Mouse (Mus musculus) brain, embryonic 18.5 days (tissue): ENCODE results near the gene Cyb5r4.
"Not testable (repeated sequence)": the region's sequence is repeated elsewhere in the genome, so short reads cannot be mapped to it uniquely, and the experiment has no call there.

ENCODE experiments used
- DNase-seq: peaks from one replicate; pipeline ENCODE4 v3.0.0-alpha.2; 2012; ENCODE audit warnings: low read depth, low spot score

Gene Cyb5r4

GRCm38 (mm10) chr9:87021778-87022523 lies at the start of gene Cyb5r4:
Gene Cyb5r4, plus strand, starts transcription at chr9:87022014.
- DNase-seq: peak; percentile 83

- DNase-seq: not testable (repeated sequence)
Observed at GRCm38 (mm10) chr9:86972471-86972870, 49.3 kb upstream of the Cyb5r4 start.

- DNase-seq: no peak
Observed at GRCm38 (mm10) chr9:86973562-86973961, 48.3 kb upstream of the Cyb5r4 start.

- no peak for DNase-seq
Observed at GRCm38 (mm10) chr9:86976896-86977295, 44.9 kb upstream of the Cyb5r4 start.

GRCm38 (mm10) chr9:86978257-86978907 lies 43.4 kb upstream of the Cyb5r4 start:
- no peak for DNase-seq

GRCm38 (mm10) chr9:86980048-86980447 lies 41.8 kb upstream of the Cyb5r4 start:
- DNase-seq: no peak

GRCm38 (mm10) chr9:86980942-86981341 lies 40.9 kb upstream of the Cyb5r4 start:
- no peak for DNase-seq

GRCm38 (mm10) chr9:86981551-86981950 lies 40.3 kb upstream of the Cyb5r4 start:
- DNase-seq: no peak

GRCm38 (mm10) chr9:86984583-86984982 lies 37.2 kb upstream of the Cyb5r4 start:
- DNase-seq: no peak

GRCm38 (mm10) chr9:86985105-86985504 lies 36.7 kb upstream of the Cyb5r4 start:
- no peak for DNase-seq

- no peak for DNase-seq
Observed at GRCm38 (mm10) chr9:86986703-86987296, 35.0 kb upstream of the Cyb5r4 start.

GRCm38 (mm10) chr9:86989822-86990221 lies 32.0 kb upstream of the Cyb5r4 start:
- DNase-seq: no peak

GRCm38 (mm10) chr9:86991758-86992157 lies 30.1 kb upstream of the Cyb5r4 start:
- no peak for DNase-seq

- no peak for DNase-seq
Observed at GRCm38 (mm10) chr9:86997046-86997691, 24.6 kb upstream of the Cyb5r4 start.

- DNase-seq: no peak
Observed at GRCm38 (mm10) chr9:86999956-87000582, 21.7 kb upstream of the Cyb5r4 start.

GRCm38 (mm10) chr9:87004701-87005434 lies 16.9 kb upstream of the Cyb5r4 start:
- no peak for DNase-seq

- DNase-seq: no peak
Observed at GRCm38 (mm10) chr9:87005435-87005779, 16.4 kb upstream of the Cyb5r4 start.

GRCm38 (mm10) chr9:87008507-87008906 lies 13.3 kb upstream of the Cyb5r4 start:
- DNase-seq: no peak

GRCm38 (mm10) chr9:87008919-87009318 lies 12.9 kb upstream of the Cyb5r4 start:
- no peak for DNase-seq

- DNase-seq: no peak
Observed at GRCm38 (mm10) chr9:87015288-87015937, 6.4 kb upstream of the Cyb5r4 start, which contains the start of gene Ripply2. Gene Ripply2, plus strand, starts transcription at chr9:87015537.

- DNase-seq: no peak
Observed at GRCm38 (mm10) chr9:87015938-87016294, 5.9 kb upstream of the Cyb5r4 start.
